Mouse (Mus musculus) erythroid progenitor cell, adult 5-6 weeks (primary cell): ENCODE measurements around the gene Mrln. TPM values are rescaled to one million over a fixed set of nuclear protein-coding genes. Genes with fewer than 3 reads are reported as not detected.

Experiments
- ATAC-seq: replicated peaks from 2 replicates; pipeline ENCODE4 v1.8.0; 2016; ENCODE audit warnings: moderate number of reproducible peaks, mild to moderate bottlenecking, moderate TSS enrichment, inconsistent platforms; ENCODE audit not compliant: poor library complexity, low FRiP score, severe bottlenecking
- total RNA-seq, 2 experiments: library from RNA; stranded (forward) in 1 of 2; stranded (reverse) in 1 of 2; fragments of 150-400 nt in 1 of 2; fragments of 186-747, 209-891 nt in 1 of 2; gene quantifications; 2 replicates each; pipeline versions ENCODE4 v1.2.3 to v1.2.4; 2015 to 2017; ENCODE audit warnings: low replicate concordance in 2 of 2

The Mrln gene
- total RNA-seq (2015; ENCODE audit: low replicate concordance) (not detected in 2 replicates), total RNA-seq (2017; ENCODE audit: low replicate concordance) (not detected in 2 replicates)

DNA sequence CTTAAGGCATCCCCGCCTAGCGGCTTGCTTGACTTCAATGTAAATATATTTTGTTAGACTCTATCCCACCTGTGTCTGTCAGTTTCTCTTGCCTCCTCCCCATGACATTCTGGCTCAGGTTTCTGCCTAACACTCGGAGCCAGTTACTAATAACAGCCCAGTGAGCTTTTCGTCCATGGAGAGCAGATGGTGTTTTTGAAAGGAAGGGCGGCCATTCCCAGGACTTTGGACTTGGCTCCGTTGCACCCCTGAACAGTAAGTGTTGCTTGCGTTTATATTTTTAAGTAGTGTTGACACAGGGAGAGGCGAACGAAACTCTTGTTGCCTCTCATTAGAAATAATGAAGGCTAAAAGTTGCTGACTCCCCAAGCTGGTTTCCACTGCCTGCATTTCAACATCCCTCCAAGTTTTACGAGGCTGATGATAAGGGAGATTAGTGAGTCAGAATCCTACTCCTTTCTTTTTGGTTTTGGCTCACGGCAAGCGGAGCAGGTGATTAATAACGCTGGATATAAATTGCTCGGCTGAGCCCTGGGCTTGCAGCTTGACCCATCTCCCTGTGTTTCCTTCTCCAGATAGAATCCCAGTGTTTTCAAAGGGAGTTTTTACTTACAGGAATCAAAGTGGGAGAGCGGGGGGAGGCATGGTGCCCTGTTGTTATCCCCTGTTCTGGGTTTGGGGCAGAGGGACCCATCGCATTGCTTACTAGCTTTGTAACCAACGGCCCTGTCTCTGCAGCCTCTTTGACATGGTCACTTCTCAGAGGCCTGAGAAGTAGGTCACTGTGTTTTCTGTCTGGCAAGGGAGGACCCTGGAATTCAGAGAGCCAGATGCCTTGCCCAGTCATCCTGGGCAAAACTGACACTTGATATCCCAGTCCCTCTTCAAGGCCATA lies at the start of gene Mrln:
Mrln (plus strand) TSS at position 160 of the 895 bp plus-strand sequence.
- ATAC-seq = no peak

DNA sequence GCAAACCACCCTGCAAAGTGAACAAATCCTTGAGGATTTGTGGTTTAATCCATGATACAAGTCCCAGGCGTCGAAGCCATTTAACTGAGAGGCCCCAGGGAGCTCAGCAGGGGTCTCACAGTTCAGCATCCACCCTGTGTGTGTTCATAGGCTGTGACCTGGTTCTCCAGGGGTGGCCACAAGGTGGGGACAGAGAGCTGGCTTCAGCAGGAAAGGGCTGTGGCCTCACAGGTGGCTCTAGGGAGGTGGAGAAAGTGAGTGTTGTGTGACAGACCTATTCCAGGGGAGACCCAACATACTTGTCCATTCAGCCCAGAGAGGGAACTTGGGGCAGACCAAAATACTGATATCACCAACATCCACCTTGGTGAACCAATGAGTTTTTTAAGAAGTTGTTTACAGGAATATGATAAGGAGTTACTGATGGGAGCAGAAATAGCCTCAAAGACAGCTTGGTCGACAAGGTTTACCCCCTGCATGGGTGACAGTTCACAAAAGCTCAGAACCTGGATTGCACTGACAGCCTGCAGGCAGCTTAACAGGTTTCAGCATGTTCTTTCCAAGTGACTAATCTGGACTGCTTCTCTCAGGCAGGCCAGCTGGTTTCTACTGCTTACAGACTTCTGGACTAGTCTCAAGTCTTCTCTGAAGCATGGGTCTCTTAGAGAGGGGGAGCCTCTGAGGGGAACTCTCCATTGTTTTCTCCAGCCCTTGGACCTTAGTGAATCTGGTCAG lies 47.9 kb upstream of the Mrln start:
- ATAC-seq = peak; percentile 73; the same call in 1 of the 2 replicates

DNA sequence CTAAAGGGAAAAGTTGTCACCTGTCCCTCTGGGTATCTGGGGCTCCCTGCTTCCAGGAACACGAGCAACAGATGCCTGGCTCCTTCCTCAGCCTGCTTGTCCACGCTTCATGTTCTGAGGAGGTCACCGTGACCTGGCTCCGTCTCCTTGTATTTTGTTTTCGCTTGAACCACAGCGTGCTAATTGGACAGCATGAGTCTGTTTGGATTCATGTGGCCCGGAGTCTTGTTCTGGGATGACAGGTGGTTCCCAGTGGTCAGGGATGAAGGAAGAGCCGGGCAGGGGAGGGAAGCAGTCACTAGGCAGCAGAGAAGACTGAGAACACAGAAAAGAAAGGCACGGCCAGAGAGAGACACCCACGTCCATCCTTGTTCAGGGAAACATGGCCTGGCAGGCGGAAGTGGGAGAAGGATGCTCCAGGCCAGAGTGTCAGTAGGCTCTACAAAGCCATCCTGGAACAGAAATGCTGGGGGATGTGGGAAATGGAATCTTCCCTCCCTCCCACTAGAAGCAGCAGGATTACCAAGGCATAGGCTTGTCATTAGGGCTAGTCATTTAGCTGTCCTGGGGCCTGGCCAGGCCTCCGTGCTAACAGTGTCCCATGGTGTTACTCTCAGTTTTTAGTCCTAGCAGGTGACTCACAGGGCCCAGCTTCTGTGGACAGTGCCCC lies 44.7 kb upstream of the Mrln start:
- no peak for ATAC-seq

DNA sequence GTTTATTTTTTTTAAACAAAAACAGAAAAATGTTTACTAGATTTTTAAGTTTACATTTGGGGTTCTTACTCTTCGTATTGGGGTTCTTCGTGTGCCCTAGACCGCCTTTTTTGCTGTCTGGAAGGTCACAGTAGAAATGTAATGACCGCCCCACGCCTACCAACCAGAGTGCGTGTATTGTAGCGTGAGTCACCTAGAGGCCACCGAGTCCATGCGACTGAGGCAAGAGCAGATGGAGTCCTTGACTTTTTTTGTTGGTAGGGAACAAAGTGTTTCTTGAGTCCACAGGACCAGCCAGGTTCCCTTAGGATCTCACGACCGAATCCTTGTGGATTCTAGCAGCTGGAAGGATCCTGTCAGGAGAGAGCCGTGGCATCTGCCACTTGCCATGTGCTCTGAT lies 43.7 kb upstream of the Mrln start:
- no peak for ATAC-seq

DNA sequence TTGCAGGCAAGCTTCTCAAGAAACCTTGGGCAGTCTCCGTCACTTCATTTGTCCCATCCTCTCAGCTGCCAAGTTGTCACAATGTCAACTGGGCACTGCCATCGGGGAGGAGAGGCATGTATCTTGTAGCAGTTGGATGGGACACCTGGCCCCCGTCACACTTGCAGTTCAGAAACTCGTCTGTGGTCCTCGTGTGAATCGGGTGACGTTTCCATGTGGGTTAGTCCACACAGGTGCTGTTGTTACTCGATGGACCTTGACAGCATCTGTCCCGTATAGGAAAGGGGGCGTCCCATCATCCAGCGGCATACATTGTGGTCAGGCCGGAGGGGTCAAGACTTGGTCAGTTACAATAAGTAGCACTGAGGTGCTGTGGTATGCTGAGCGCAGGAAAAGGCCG lies 43.0 kb upstream of the Mrln start:
- no peak for ATAC-seq

DNA sequence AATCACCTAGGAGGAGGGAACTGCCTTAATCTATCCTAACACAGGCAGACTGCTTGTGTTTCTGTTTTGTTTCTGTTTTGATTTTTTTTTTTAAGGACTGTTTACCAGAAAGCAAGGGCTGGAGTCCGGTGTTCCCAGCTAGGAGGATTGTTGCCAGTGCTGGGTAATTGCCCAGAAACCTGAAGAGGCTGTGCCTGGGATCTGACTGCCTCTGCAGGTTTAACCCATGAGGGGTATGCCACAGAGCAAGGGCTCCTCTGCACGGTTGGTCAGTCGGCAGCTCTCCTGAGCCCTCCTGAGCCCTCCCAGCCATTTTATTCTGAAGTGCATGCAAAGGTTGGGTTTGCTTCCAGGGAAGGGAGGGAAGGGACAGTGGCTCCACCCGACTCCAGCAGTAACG lies 40.8 kb upstream of the Mrln start:
- no peak for ATAC-seq

DNA sequence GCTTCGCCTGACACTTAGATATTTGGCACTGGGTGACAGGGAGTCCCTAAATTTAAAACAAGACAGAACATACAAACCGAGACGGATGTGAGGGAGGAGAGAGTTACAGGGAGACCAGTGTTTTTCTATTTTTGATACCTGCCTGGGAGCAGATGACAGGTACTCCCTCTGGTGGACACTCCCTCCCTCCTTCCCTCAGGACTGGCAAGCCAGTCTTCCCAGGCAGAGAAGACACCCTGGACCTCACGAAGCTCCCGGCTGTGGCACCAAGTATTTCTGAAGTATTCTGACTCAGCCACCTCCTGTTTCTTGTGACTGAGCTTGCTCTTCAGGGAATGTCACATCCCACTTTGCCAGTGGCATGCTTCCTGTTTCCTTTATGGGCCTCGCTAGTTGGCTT lies 38.6 kb upstream of the Mrln start:
- no peak for ATAC-seq

DNA sequence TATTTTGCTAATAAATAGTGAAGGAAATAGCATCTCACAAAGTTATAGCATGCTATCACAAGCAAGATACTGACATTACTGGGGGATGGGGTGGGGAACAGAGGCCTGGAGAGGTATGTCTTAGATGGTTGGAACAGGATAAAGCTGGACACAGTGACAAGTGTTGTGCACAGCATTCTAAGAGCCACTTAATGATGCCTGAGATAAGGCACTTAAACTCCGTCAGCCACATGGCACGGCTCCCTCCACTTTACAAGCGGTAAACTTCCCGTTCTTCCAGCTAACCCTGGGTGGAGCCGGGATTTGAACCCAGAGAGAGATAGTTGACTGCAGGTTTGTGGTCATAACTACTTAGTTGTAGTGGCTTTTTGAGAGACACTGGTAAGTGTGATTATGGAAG lies 38.0 kb upstream of the Mrln start:
- no peak for ATAC-seq

DNA sequence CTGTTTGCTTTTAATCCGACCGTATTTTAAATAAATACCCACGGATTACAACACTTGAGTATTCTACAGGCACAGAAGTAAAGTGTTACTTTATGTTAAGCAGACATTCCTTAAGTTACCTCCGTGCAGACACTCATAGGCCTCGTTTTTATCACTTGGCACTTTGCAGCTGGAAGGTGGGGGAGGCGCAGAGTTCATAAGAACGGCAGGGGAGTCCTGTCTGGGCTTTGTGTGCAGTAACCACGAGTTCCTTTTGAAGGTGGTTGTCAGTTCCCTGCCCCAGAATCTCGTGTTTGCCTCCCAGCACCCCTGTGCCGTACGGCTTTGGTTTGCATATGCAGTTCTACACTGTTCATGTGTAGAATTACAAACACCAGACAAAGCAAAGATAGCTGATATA lies 36.8 kb upstream of the Mrln start:
- no peak for ATAC-seq

DNA sequence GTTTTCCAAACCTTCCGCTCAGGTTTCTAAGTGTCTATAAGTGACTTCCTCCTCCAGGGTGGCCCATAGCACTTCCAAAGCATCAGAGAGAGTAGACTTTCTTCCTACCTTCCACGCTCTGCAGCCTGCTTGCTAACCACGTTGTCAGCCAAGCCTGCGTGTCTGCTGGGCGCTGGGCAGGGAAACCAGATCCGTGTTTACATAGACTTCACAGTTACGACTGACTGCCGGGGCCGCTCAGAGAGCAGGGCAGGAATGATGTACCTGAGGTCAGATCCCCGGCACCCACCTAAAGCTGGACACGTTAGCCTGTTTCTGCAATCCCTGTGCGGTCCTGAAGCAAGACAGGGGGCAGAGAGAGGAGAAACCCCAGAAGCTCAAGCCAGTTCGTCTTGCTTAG lies 36.1 kb upstream of the Mrln start:
- ATAC-seq = no peak

DNA sequence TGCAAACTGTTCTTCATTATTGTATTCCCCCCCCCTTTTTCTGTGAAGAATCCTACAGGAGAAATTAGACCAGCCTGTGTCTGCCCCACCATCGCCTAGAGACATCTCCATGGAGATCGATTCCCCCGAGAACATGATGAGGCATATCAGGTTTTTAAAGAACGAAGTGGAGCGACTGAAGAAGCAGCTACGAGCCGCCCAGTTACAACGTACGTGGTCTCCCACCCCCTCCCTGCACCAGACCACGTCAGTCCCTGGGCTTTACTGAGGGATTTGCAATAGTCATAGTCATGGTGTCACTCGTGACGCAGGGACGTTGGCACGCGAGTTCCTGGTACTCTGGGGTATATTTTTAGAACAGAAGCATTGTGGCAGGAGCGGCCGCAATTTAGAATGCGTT lies 35.4 kb upstream of the Mrln start:
- no peak for ATAC-seq

DNA sequence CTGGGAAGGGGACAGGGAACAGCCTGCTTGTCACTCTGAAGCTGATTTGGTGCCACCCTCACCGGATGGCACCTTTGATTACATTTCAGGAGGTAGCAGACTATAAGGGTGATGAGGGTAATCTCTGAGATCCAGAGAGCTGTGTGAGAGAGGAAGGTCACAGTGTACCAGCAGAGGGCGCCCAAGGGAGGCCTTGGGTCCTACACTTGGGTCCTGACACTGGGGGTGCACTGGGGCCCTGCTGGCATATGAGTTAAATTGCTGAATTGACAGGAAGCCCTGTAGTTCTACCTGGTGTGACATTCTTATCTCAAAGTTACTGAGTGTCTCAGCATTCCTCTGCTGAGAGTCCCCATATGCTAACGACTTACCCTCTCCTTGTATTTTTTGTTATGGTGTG lies 31.1 kb upstream of the Mrln start:
- peak; percentile 63; the same call in 1 of the 2 replicates for ATAC-seq

DNA sequence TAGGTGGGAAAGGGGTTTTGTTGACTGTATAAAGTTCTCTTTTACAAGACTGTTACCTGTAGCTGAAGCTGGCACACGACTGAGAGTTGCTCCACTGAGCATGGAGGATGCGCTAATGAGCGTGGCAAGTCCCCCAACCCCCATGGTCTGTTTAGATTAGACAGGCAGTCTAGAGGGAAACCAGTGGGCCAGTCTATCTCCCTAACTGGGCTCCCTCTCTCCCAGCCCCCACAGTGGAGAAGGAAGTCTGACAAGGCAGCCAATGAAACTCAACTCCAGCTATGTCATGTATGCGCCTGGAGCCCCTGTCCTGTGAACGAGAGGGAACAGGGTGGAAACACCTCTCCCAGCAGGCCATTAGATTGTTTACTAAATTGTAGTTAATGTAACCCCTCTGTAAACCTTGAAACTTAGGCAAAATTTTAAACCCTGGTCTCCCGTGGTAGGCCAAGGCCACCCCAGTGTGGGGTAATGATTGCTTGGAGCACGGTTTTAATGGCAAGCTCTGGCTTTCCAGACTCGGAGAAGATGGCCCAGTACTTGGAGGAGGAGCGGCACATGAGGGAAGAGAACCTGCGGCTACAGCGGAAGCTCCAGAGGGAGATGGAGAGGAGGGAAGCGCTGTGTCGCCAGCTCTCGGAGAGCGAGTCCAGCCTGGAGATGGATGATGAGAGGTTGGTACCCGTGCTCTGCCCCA lies 29.8 kb upstream of the Mrln start:
- no peak for ATAC-seq

DNA sequence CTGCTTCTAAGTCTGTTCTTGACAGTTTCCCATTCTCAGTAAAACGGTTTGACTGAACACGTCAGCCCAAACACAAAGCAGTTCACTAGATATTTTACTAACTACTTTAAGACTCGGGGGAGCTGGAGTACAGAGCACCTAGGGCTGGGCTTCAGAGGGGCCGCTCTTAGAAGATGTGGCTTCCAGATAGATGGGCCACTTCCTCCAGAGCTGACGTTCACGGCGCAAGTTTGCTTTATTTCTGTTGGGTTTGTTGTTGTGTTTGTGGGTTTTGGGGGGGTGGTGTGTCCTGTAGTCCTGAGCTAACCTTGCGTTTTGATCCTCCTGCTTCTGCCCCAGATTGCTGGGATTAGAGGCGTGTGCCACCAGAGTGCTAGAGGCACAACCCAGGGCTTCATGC lies 23.7 kb upstream of the Mrln start:
- ATAC-seq = no peak

DNA sequence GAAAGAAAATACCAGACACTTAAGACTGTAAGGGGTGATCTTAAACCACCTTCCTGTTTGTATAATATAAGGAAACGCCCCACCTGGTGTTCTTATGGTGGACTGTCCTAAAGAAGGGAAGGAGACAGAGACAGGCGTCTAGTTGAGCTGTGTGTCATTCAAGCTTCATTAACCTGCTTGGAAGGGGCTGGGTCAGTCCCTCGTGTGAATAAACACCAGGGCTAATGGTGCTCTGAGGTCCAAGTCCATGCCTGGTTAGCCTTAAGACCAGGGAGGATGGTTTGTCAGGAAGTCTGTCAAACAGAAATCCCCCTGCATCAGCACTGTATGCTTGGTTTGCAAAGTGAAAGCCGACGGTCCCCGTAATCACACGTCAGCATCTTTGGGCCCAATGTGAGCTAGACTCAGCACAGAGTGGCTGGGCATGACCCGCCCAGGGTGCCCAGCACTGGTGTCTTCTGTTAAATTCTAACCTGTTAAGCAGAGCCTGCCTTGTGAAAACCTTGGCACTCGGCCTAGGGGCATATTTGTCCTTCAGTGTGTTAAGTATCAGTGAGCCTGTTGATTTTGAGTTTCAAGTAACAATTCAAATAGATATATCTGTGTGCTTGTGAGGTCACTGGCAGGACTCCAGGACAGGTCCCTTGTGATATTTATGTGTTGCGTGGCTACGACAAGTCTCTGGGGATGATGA lies 23.0 kb upstream of the Mrln start:
- no peak for ATAC-seq

DNA sequence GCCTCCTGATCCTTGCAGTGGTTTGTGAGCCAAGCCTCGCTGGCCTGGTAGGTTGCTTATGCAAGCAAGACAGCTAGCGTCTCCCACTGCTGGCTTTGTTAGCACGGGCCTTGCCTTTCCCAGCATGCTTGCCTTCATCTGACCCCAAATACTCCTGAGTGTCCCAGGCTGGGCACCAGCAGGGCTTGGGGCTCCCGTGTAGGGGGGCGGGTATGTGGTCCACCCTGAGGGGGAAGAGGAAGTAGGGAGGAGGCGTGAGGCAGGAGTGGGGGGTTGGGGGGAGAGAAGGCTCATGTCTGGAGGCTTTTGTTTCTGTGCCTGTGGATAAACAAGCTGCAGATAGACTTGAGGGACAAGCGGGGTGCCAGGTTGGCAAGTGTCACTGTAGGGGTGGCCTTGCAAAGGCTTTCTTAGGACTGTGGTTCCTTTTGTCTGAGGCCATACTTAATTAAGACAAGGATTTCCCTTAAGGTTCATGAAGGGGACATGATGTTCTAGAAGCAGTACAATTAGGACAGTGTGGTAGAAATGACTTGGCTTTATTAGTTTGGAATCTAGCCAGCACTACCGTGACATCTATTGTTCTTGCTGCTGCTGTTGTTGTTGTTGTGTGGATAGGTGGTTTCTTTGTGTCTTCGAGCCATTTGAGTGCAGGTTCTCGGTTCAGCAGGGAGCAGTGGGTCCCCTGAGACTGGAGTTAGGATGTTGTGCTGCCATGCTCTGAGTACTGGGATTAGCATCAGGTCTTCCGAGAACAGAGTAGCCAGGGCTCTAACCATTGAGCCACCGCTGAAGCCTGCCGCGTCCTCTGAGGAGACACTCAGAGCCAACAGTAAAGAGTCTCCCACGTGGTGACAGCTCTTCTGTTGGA lies 21.0 kb upstream of the Mrln start:
- no peak for ATAC-seq

DNA sequence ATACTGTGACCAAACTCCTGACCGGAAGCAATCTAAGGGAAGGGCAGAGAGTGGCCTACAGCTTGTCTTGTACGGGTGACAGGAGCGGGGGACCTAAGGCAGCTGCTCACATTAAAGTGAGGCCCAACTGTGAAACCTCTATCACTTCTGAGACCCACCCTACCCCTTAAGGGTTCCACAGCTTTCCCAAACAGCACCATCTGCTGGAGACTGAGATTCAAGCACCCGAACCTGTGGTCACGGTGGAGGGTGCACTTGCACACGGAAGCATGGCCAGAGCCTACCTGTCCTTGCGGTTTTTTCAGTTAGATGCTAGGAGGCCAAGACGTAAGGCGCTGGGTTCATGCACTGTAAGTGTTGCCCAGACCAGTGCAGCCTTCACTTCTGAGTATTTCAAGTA lies 18.3 kb upstream of the Mrln start:
- no peak for ATAC-seq

DNA sequence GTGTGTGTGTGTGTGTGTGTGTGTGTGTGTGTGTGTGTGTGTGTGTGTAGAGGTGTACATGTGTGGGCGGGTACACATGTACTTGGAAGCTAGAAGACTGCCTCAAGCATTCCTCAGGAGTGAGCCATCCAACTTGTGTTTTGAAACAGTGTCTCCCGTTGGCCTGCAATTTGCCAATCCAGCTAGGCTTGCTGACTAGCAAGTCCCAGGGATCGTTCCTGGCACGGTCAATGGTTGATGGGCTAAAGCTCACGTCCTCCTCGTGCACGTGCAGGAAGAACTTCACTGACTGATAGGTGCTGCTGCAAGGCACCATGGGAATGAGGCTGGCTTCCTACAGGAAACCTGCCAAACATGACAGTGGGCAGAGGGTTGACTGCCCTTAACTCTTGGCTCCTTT lies 17.9 kb upstream of the Mrln start:
- no peak for ATAC-seq

DNA sequence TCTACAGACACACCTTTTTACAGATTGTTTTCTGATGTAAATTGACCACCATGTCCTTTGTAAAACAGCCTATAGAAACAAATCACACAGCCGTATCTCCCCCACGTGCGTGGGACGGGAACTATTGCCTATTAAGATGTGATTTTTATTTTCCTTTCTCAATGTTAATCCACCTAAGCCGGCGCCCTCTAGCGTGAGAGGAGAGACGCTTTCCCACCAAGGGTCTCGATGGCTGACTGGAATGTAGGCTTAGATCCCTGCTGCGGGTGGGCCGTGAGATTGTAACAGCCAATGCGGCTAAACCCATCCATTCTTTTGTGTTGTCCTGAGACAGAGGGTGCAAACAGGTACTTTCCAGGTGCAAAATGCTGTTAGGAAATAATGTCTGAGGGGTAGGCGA lies 14.6 kb upstream of the Mrln start:
- no peak for ATAC-seq
